Comparison of ENCODE assay signal across 10 mouse cellular contexts in genomic region chr2:132106069-132106468, GRCm38 (mm10). TPM values are rescaled to one million over a fixed set of nuclear protein-coding genes. Genes with fewer than 3 reads are reported as not detected.
A peak's percentile ranks its signal among the peaks of the same experiment; 100 is the strongest.
DNase-seq lines count a peak whose midpoint lies in the region; ATAC-seq lines count a peak whose summit lies in the region.
"Had no signal": no experiment of that assay in that cellular context is flagged by ENCODE, and none has a peak within 500 bp of the region (broad histone marks: within the 10 kb centered on the region; RNA-seq: fewer than 3 reads in every experiment).

No protein-coding gene starts in this region.

- H3K36me3 ChIP-seq in heart, embryonic 13.5 days: peaks cover 8% of the 10 kb centered on the region

- no peaks in the 10 kb centered on the region for H3K9me3 ChIP-seq in heart, embryonic 13.5 days

- H3K27ac ChIP-seq in heart, embryonic 13.5 days (replicated peaks): peak overlapping the region; percentile 51

- peak overlapping the region; percentile 21; the same call in 1 of the 2 replicates for H3K9ac ChIP-seq in heart, embryonic 13.5 days

- H3K4me1 ChIP-seq in heart, embryonic 13.5 days: peaks cover 57% of the 10 kb centered on the region

- H3K4me2 ChIP-seq in heart, embryonic 13.5 days: no peak overlapping the region

- WGBS in heart, embryonic 13.5 days: 39% methylated on average over 5 of the region's 5 CpGs

- no peak for ATAC-seq in heart, embryonic 13.5 days (ENCODE audit: extremely low read depth, insufficient number of reproducible peaks, low FRiP score, low TSS enrichment)
- ATAC-seq in granulocyte monocyte progenitor cell, adult 5-6 weeks (replicated peaks; ENCODE audit: poor library complexity, severe bottlenecking): no peak

- H3K4me3 ChIP-seq in heart, embryonic 13.5 days: no peak overlapping the region
- H3K4me3 ChIP-seq: myocyte had no signal

- H3K27me3 ChIP-seq in heart, embryonic 13.5 days (replicated peaks): no peaks in the 10 kb centered on the region

- intact Hi-C loops in heart, postnatal 25 days (cut with DNase I): no loop called here

- peak; percentile 94 for DNase-seq in heart, adult 11 months
- no peak for DNase-seq in heart, postnatal 25 days (ENCODE audit: low spot score)
- DNase-seq in 3T3-L1 (ENCODE audit: low read depth, low spot score): peak; percentile 46
- peak; percentile 84 for DNase-seq in adrenal gland, postnatal 14 days
- DNase-seq in ovary, adult 18-20 months (ENCODE audit: low spot score): no peak
- DNase-seq in spleen, postnatal 4 days (ENCODE audit: low spot score in 2 of 2): no peak
- DNase-seq: cerebellum, adult 11 months had no signal

RNA-seq across cellular contexts. Expression of gene Slc23a2, which starts 38.8 kb away (rescaled TPM):
- 10 to 100 TPM; 13.5 to 14.5 TPM for total RNA-seq in heart, postnatal 25 days (2021)
- total RNA-seq in adrenal gland, postnatal 14 days (2021): 82.8 and 109 TPM in 2 replicates
- polyA plus RNA-seq in heart, embryonic 13.5 days (2015; fragmentation: Nextera tagmentation; extraction: Ambion mirVana): 8.7 and 9.2 TPM in 2 replicates
- total RNA-seq in granulocyte monocyte progenitor cell, adult 5-6 weeks (2014; fragmentation: Nextera tagmentation): 4.5 and 12.5 TPM in 2 replicates
- total RNA-seq in granulocyte monocyte progenitor cell, adult 5-6 weeks (2017): 5.6 and 17.1 TPM in 2 replicates

Comparison
In these comparisons a context has a peak if more than half of its experiments do, and no peak if none do; other contexts are left out.
1. DNase-seq: peak in heart, adult 11 months (single experiment), 3T3-L1 (single experiment) and adrenal gland, postnatal 14 days (single experiment); none in heart, postnatal 25 days (single experiment), ovary, adult 18-20 months (single experiment) and spleen, postnatal 4 days (0 of 2).